17 mouse cellular contexts compared by ENCODE assay signal in genomic region chr4:103171256-103171655, GRCm38 (mm10). TPM values are rescaled to one million over a fixed set of nuclear protein-coding genes. Genes with fewer than 3 reads are reported as not detected.
DNase-seq lines count a peak whose midpoint lies in the region; ATAC-seq and TF ChIP-seq lines count a peak whose summit lies in the region.
"Had no signal": no experiment of that assay in that cellular context is flagged by ENCODE, and none has a peak within 500 bp of the region (broad histone marks: within the 10 kb centered on the region; RNA-seq: fewer than 3 reads in every experiment).

No protein-coding gene starts in this region.

- TF ChIP-seq POLR2A in thymus, adult 2 months (IDR thresholded peaks at IDR 0.05; ENCODE audit: control insufficient read depth, extremely low read depth, insufficient read depth, low read length, poor library complexity) = no peak

- peaks cover 17% of the 10 kb centered on the region for H3K36me3 ChIP-seq in thymus, adult 2 months (ENCODE audit: control insufficient read depth, insufficient read depth, low read length)

- peak; percentile 96 for ATAC-seq in frontal cortex, adult (ENCODE audit: low TSS enrichment)
- ATAC-seq: forebrain, embryonic 15.5 days had no signal

- no peak for DNase-seq in frontal cortex, postnatal 10 days (ENCODE audit: low spot score in 2 of 2)
- peak; percentile 20 to 50 for DNase-seq in left cerebral cortex, adult 18-20 months (ENCODE audit: low spot score in 2 of 2)
- no peak for DNase-seq in left cerebral cortex, postnatal 4 days
- DNase-seq in thymus, adult 2 months = no peak
- no peak for DNase-seq in thymus, postnatal 36 days
- DNase-seq in MN1 (ENCODE audit: low spot score) = no peak
- DNase-seq: adrenal gland, postnatal 10 days; B cell, adult 2 months; cerebellum, adult 11-12 months; cerebellum, adult 9-10 months; cerebellum, postnatal 25 days had no signal

- peak overlapping the region; percentile 67 for H3K27ac ChIP-seq in thymus, adult 2 months (ENCODE audit: control insufficient read depth, insufficient read depth, low read length)
- H3K27ac ChIP-seq: embryonic facial prominence, embryonic 12.5 days; forebrain, embryonic 15.5 days; hindbrain, embryonic 10.5 days; hindbrain, embryonic 14.5 days had no signal

- TF ChIP-seq CTCF in thymus, adult 2 months (IDR thresholded peaks at IDR 0.05; ENCODE audit: borderline replicate concordance, control insufficient read depth, extremely low read depth, insufficient read depth, low read length, poor library complexity) = no peak

- H3K27me3 ChIP-seq in thymus, adult 2 months (ENCODE audit: control insufficient read depth, insufficient read depth, low read length) = no peaks in the 10 kb centered on the region
- H3K27me3 ChIP-seq: embryonic facial prominence, embryonic 12.5 days; forebrain, embryonic 15.5 days; heart, embryonic 12.5 days had no signal

- WGBS in thymus, adult 2 months = 94% methylated on average over 3 of the region's 3 CpGs

- H3K4me1 ChIP-seq in thymus, adult 2 months (replicated peaks; ENCODE audit: control insufficient read depth, insufficient read depth, low read length) = peaks cover 37% of the 10 kb centered on the region
- H3K4me1 ChIP-seq: forebrain, embryonic 15.5 days; heart, embryonic 12.5 days; hindbrain, embryonic 10.5 days had no signal

- intact Hi-C loops in left cerebral cortex, postnatal 4 days (cut with DNase I) = no loop called here

- no peak overlapping the region for H3K4me3 ChIP-seq in thymus, adult 2 months (ENCODE audit: control insufficient read depth, insufficient read depth, low read length)
- H3K4me3 ChIP-seq: embryonic facial prominence, embryonic 12.5 days; forebrain, embryonic 15.5 days; heart, embryonic 12.5 days; hindbrain, embryonic 10.5 days had no signal

RNA-seq across cellular contexts. Expression of gene Slc35d1, which starts 43.7 kb away (rescaled TPM):
- total RNA-seq in left cerebral cortex, adult 18-20 months (2021) = 10 to 100 TPM in 1 of 2 experiments, 1 to 10 TPM in 1; 8.9 to 13.6 TPM
- 10 to 100 TPM; 10.2 to 10.9 TPM for total RNA-seq in left cerebral cortex, postnatal 4 days (2021)
- 16.0 and 19.9 TPM in 2 replicates for polyA plus RNA-seq in thymus, adult 2 months (2012; rRNA removed)

RNA-seq across cellular contexts. Expression of gene Wdr78, which starts 56.9 kb away (rescaled TPM):
- 10 to 100 TPM; 14.3 to 14.5 TPM for total RNA-seq in left cerebral cortex, adult 18-20 months (2021)
- 10 to 100 TPM; 10.9 TPM for total RNA-seq in left cerebral cortex, postnatal 4 days (2021)
- 50.2 and 54.6 TPM in 2 replicates for polyA plus RNA-seq in thymus, adult 2 months (2012; rRNA removed)

RNA-seq across cellular contexts. Expression of gene Mier1, which starts 57.1 kb away (rescaled TPM):
- 10 to 100 TPM; 42.5 to 44.6 TPM for total RNA-seq in left cerebral cortex, adult 18-20 months (2021)
- 10 to 100 TPM; 49.1 to 59.0 TPM for total RNA-seq in left cerebral cortex, postnatal 4 days (2021)
- polyA plus RNA-seq in thymus, adult 2 months (2012; rRNA removed) = 63.8 and 65.4 TPM in 2 replicates

Comparison
In these comparisons a context has a peak if more than half of its experiments do, and no peak if none do; other contexts are left out.
1. DNase-seq: peak in left cerebral cortex, adult 18-20 months (2 of 2); none in frontal cortex, postnatal 10 days (0 of 2), left cerebral cortex, postnatal 4 days (single experiment), thymus, adult 2 months (single experiment), thymus, postnatal 36 days (0 of 2) and MN1 (single experiment).